Mouse (Mus musculus): ENCODE data around the gene Gm13090. TPM values are rescaled to one million over a fixed set of nuclear protein-coding genes. Genes with fewer than 3 reads are reported as not detected.

Gm13090 gene
- polyA plus RNA-seq, 2 experiments, result not detected

GRCm38 (mm10) chr4:151129725-151130557 lies 40.6 kb downstream of the Gm13090 start:
- ATAC-seq (ENCODE audit: low FRiP score, low read depth) (no peak), DNase-seq (ENCODE audit: low spot score) (no peak)
- peaks cover 7% of the 10 kb centered on the region; the same call in 1 of the 2 replicates for H3K4me1 ChIP-seq (ENCODE audit: control insufficient read depth, insufficient read depth, low read length)
- no peak overlapping the region for H3K27ac ChIP-seq (replicated peaks; ENCODE audit: low read depth, low read length)
- H3K36me3 ChIP-seq (ENCODE audit: control insufficient read depth, insufficient read depth, low read length), result no peaks in the 10 kb centered on the region
- no peaks in the 10 kb centered on the region for H3K9me3 ChIP-seq (ENCODE audit: control insufficient read depth, low read length)
- H3K4me3 ChIP-seq (replicated peaks; ENCODE audit: low read length), result peak overlapping the region; percentile 67
- peak overlapping the region; percentile 87; the same call in 1 of the 2 replicates for H3K9ac ChIP-seq (ENCODE audit: low read depth, low read length, severe bottlenecking)
- no peaks in the 10 kb centered on the region for H3K27me3 ChIP-seq (ENCODE audit: control insufficient read depth, insufficient read depth, low read length)
- H3K4me2 ChIP-seq (replicated peaks; ENCODE audit: low read depth, low read length, severe bottlenecking), result peak overlapping the region; percentile 92
- WGBS, result 63% methylated on average over 16 of the region's 16 CpGs
- TF ChIP-seq POLR2A (IDR thresholded peaks at IDR 0.05; ENCODE audit: borderline replicate concordance, extremely low read depth, insufficient read depth, insufficient read length), result no peak

GRCm38 (mm10) chr4:151130756-151131490 lies 41.6 kb downstream of the Gm13090 start:
- ATAC-seq (ENCODE audit: low FRiP score, low read depth) (no peak), DNase-seq (ENCODE audit: low spot score) (no peak)
- H3K27me3 ChIP-seq (ENCODE audit: control insufficient read depth, insufficient read depth, low read length), result no peaks in the 10 kb centered on the region
- no peaks in the 10 kb centered on the region for H3K9me3 ChIP-seq (ENCODE audit: control insufficient read depth, low read length)
- WGBS, result 66% methylated on average over 9 of the region's 9 CpGs
- H3K4me3 ChIP-seq (replicated peaks; ENCODE audit: low read length), result no peak overlapping the region
- peaks cover 7% of the 10 kb centered on the region; the same call in 1 of the 2 replicates for H3K4me1 ChIP-seq (ENCODE audit: control insufficient read depth, insufficient read depth, low read length)
- H3K4me2 ChIP-seq (replicated peaks; ENCODE audit: low read depth, low read length, severe bottlenecking), result no peak overlapping the region
- no peak for TF ChIP-seq POLR2A (IDR thresholded peaks at IDR 0.05; ENCODE audit: borderline replicate concordance, extremely low read depth, insufficient read depth, insufficient read length)
- H3K36me3 ChIP-seq (ENCODE audit: control insufficient read depth, insufficient read depth, low read length), result no peaks in the 10 kb centered on the region
- no peak overlapping the region for H3K9ac ChIP-seq (ENCODE audit: low read depth, low read length, severe bottlenecking)
- H3K27ac ChIP-seq (replicated peaks; ENCODE audit: low read depth, low read length), result no peak overlapping the region

GRCm38 (mm10) chr4:151132493-151132892 lies 43.1 kb downstream of the Gm13090 start:
- H3K4me2 ChIP-seq (replicated peaks; ENCODE audit: low read depth, low read length, severe bottlenecking), result no peak overlapping the region
- 55% methylated on average over 9 of the region's 9 CpGs for WGBS
- peaks cover 7% of the 10 kb centered on the region; the same call in 1 of the 2 replicates for H3K4me1 ChIP-seq (ENCODE audit: control insufficient read depth, insufficient read depth, low read length)
- H3K27me3 ChIP-seq (ENCODE audit: control insufficient read depth, insufficient read depth, low read length), result no peaks in the 10 kb centered on the region
- no peak for TF ChIP-seq POLR2A (IDR thresholded peaks at IDR 0.05; ENCODE audit: borderline replicate concordance, extremely low read depth, insufficient read depth, insufficient read length)
- H3K27ac ChIP-seq (replicated peaks; ENCODE audit: low read depth, low read length), result no peak overlapping the region
- no peak overlapping the region for H3K9ac ChIP-seq (ENCODE audit: low read depth, low read length, severe bottlenecking)
- DNase-seq (ENCODE audit: low spot score) (no peak), ATAC-seq (ENCODE audit: low FRiP score, low read depth) (no peak)
- no peaks in the 10 kb centered on the region for H3K36me3 ChIP-seq (ENCODE audit: control insufficient read depth, insufficient read depth, low read length)
- H3K9me3 ChIP-seq (ENCODE audit: control insufficient read depth, low read length), result no peaks in the 10 kb centered on the region
- no peak overlapping the region for H3K4me3 ChIP-seq (replicated peaks; ENCODE audit: low read length)

GRCm38 (mm10) chr4:151133760-151134159 lies 44.4 kb downstream of the Gm13090 start:
- no peak overlapping the region for H3K27ac ChIP-seq (replicated peaks; ENCODE audit: low read depth, low read length)
- no peaks in the 10 kb centered on the region for H3K36me3 ChIP-seq (ENCODE audit: control insufficient read depth, insufficient read depth, low read length)
- ATAC-seq (ENCODE audit: low FRiP score, low read depth) (no peak), DNase-seq (ENCODE audit: low spot score) (no peak)
- H3K9me3 ChIP-seq (ENCODE audit: control insufficient read depth, low read length), result no peaks in the 10 kb centered on the region
- no peak overlapping the region for H3K9ac ChIP-seq (ENCODE audit: low read depth, low read length, severe bottlenecking)
- peaks cover 5% of the 10 kb centered on the region; the same call in 1 of the 2 replicates for H3K4me1 ChIP-seq (ENCODE audit: control insufficient read depth, insufficient read depth, low read length)
- no peak overlapping the region for H3K4me3 ChIP-seq (replicated peaks; ENCODE audit: low read length)
- H3K4me2 ChIP-seq (replicated peaks; ENCODE audit: low read depth, low read length, severe bottlenecking), result no peak overlapping the region
- TF ChIP-seq POLR2A (IDR thresholded peaks at IDR 0.05; ENCODE audit: borderline replicate concordance, extremely low read depth, insufficient read depth, insufficient read length), result no peak
- H3K27me3 ChIP-seq (ENCODE audit: control insufficient read depth, insufficient read depth, low read length), result peaks cover 6% of the 10 kb centered on the region; the same call in 1 of the 2 replicates
- 55% methylated on average over 4 of the region's 4 CpGs for WGBS

- Histone ChIP-seq H3K27ac (replicated peaks; ENCODE audit: low read depth, low read length) (no peak overlapping the region), H3K9ac (ENCODE audit: low read depth, low read length, severe bottlenecking) (no peak overlapping the region), H3K4me3 (replicated peaks; ENCODE audit: low read length) (no peak overlapping the region), H3K36me3 (ENCODE audit: control insufficient read depth, insufficient read depth, low read length) (no peaks in the 10 kb centered on the region), H3K4me2 (replicated peaks; ENCODE audit: low read depth, low read length, severe bottlenecking) (no peak overlapping the region), H3K9me3 (ENCODE audit: control insufficient read depth, low read length) (no peaks in the 10 kb centered on the region), H3K27me3 (ENCODE audit: control insufficient read depth, insufficient read depth, low read length) (peaks cover 21% of the 10 kb centered on the region), H3K4me1 (ENCODE audit: control insufficient read depth, insufficient read depth, low read length) (0 out of 2 replicates have a peak, but pooled peaks cover 8% of the 10 kb centered on the region)
- DNase-seq (ENCODE audit: low spot score) (no peak), ATAC-seq (ENCODE audit: low FRiP score, low read depth) (no peak)
- no peak for TF ChIP-seq POLR2A (IDR thresholded peaks at IDR 0.05; ENCODE audit: borderline replicate concordance, extremely low read depth, insufficient read depth, insufficient read length)
- 78% methylated on average over 8 of the region's 8 CpGs for WGBS
These were observed 46.1 kb downstream of the Gm13090 start for GRCm38 (mm10) chr4:151135491-151135890.
